Mouse (Mus musculus) neural tube, embryonic 15.5 days (tissue): ENCODE measurements at regions not wholly inside any gene's neighbourhood (a gene's known extent, or its start where the extent isn't known, plus 50 kb on each side); places are given as distances from the start of the nearest gene placed in this dataset.

Experiments
- ATAC-seq: fragments of 200-750 bp; cut with Nextera tagmentation; 2 replicates; pipeline ENCODE4 v1.8.0; 2017; ENCODE audit warnings: mild to moderate bottlenecking, moderate TSS enrichment, moderate library complexity; ENCODE audit not compliant: low FRiP score
- H3K27ac ChIP-seq: fragments of 300-500 bp; sonication (generic); replicated peaks from 2 replicates; pipeline ENCODE4 v1.5.1; 2015; ENCODE audit warnings: mild to moderate bottlenecking, inconsistent platforms
- H3K27me3 ChIP-seq: fragments of 300-500 bp; sonication (generic); replicated peaks from 2 replicates; pipeline ENCODE4 v1.6.1; 2015; ENCODE audit warnings: inconsistent platforms
- H3K36me3 ChIP-seq: fragments of 300-500 bp; sonication (generic); 2 replicates; pipeline ENCODE4 v1.6.1; 2015; ENCODE audit warnings: inconsistent platforms
- H3K4me1 ChIP-seq: fragments of 300-500 bp; sonication (generic); 2 replicates; pipeline ENCODE4 v1.6.1; 2015; ENCODE audit warnings: inconsistent platforms
- H3K4me2 ChIP-seq: fragments of 300-500 bp; sonication (generic); 2 replicates; pipeline ENCODE4 v1.6.1; 2015; ENCODE audit warnings: inconsistent platforms, mild to moderate bottlenecking, moderate library complexity
- H3K4me3 ChIP-seq: fragments of 300-500 bp; sonication (generic); replicated peaks from 2 replicates; pipeline ENCODE4 v1.5.1; 2015; ENCODE audit warnings: mild to moderate bottlenecking, inconsistent platforms
- H3K9ac ChIP-seq: fragments of 300-500 bp; sonication (generic); replicated peaks from 2 replicates; pipeline ENCODE4 v1.6.1; 2015; ENCODE audit warnings: mild to moderate bottlenecking, inconsistent platforms
- H3K9me3 ChIP-seq: fragments of 300-500 bp; sonication (generic); replicated peaks from 2 replicates; pipeline ENCODE4 v1.6.1; 2016; ENCODE audit warnings: inconsistent platforms
- WGBS: fragments of 180-500 bp; shearing (Covaris S2); methylation state at CpG from one replicate; pipeline ENCODE4 v1.1.7; 2015; ENCODE audit warnings: mixed read lengths; 5-methylcytosine and 5-hydroxymethylcytosine counted together

GRCm38 (mm10) chr2:122968809-122969628, 204.0 kb downstream of the Sqor start:
- no peaks in the 10 kb centered on the region for H3K36me3 ChIP-seq

More at GRCm38 (mm10) chr2:122968809-122969628, 204.0 kb downstream of the Sqor start:
- H3K4me2 ChIP-seq: no peak overlapping the region
- H3K4me3 ChIP-seq: no peak overlapping the region
- no peak overlapping the region for H3K9ac ChIP-seq
- H3K9me3 ChIP-seq: no peaks in the 10 kb centered on the region
- no peaks in the 10 kb centered on the region for H3K4me1 ChIP-seq
- H3K27ac ChIP-seq: no peak overlapping the region
- no peak for ATAC-seq
- H3K27me3 ChIP-seq: no peaks in the 10 kb centered on the region
- 87% methylated on average over 10 of the region's 10 CpGs for WGBS
